Mouse (Mus musculus) lung, adult 2 months (tissue): Measurements from ENCODE around the gene Ube2e3.

Source experiments
- CTCF ChIP-seq: fragments of 200-500 bp; IDR thresholded peaks from 2 replicates; pipeline ENCODE4 v1.5.1; 2011; ENCODE audit warnings: mild to moderate bottlenecking, low read length, control low read depth; ENCODE audit not compliant: insufficient read depth
- POLR2A ChIP-seq: fragments of 200-500 bp; IDR thresholded peaks from 2 replicates; pipeline ENCODE4 v1.6.1; 2011; ENCODE audit warnings: low read depth, mild to moderate bottlenecking, control low read depth, low read length, borderline replicate concordance; ENCODE audit errors: extremely low read depth

GRCm38 (mm10) chr2:78864866-78865265, 3.1 kb upstream of the Ube2e3 start:
- no peak for TF ChIP-seq CTCF
- no peak for TF ChIP-seq POLR2A
